Comparison of ENCODE assay signal across 22 mouse cellular contexts in genomic region chr11:89077601-89078000, GRCm38 (mm10). TPM values are rescaled to one million over a fixed set of nuclear protein-coding genes. Genes with fewer than 3 reads are reported as not detected.
DNase-seq lines count a peak whose midpoint lies in the region; ATAC-seq and TF ChIP-seq lines count a peak whose summit lies in the region.
"Had no signal": no experiment of that assay in that cellular context is flagged by ENCODE, and none has a peak within 500 bp of the region (broad histone marks: within the 10 kb centered on the region; RNA-seq: fewer than 3 reads in every experiment).

No protein-coding gene starts in this region.

- in situ Hi-C loops in CH12.LX (cut with MboI; ENCODE audit: low pct_ligation_motif_present, low pct_unique_long_range_greater_than_20kb, low sequenced_read_pairs): no loop called here

- no peak for ATAC-seq in heart, postnatal 0 days (ENCODE audit: insufficient read depth, low read depth)
- no peak for ATAC-seq in granulocyte monocyte progenitor cell, adult 5-6 weeks (replicated peaks; ENCODE audit: poor library complexity, severe bottlenecking)
- ATAC-seq: CD4-positive, CD25-positive, alpha-beta regulatory T cell, adult 4 months; midbrain, embryonic 15.5 days had no signal

- TF ChIP-seq EP300 in heart, postnatal 0 days (IDR thresholded peaks at IDR 0.05; ENCODE audit: low read depth): no peak
- peak; percentile 67; the same call in 1 of the 2 replicates for TF ChIP-seq EP300 in CH12.LX (IDR thresholded peaks at IDR 0.05; ENCODE audit: low read length)

- no peak overlapping the region for H3K9ac ChIP-seq in heart, postnatal 0 days (replicated peaks; ENCODE audit: low read depth, low read length)
- no peak overlapping the region for H3K9ac ChIP-seq in CH12.LX (ENCODE audit: insufficient read depth, low read depth)
- H3K9ac ChIP-seq: hindbrain, embryonic 14.5 days; liver, embryonic 15.5 days; midbrain, embryonic 15.5 days had no signal

- H3K4me3 ChIP-seq in heart, postnatal 0 days (ENCODE audit: low read depth, low read length): no peak overlapping the region
- H3K4me3 ChIP-seq in CH12.LX (replicated peaks in 1 of 3; ENCODE audit: low read depth in 2 of 3, low read length in 2 of 3, poor library complexity in 1 of 3): no peak overlapping the region
- H3K4me3 ChIP-seq in small intestine, adult 2 months (ENCODE audit: low read depth, low read length): no peak overlapping the region
- H3K4me3 ChIP-seq: layer of hippocampus, adult 2 months; liver, embryonic 15.5 days; midbrain, embryonic 15.5 days; myocyte had no signal

- dilution Hi-C loops in CH12.LX (cut with MboI; ENCODE audit: extremely low pct_ligation_motif_present, extremely low pct_unique_long_range_greater_than_20kb, low sequenced_read_pairs): no loop called here

- peak overlapping the region; percentile 36; the same call in 1 of the 2 replicates for H3K27ac ChIP-seq in heart, postnatal 0 days (ENCODE audit: low read depth)
- H3K27ac ChIP-seq in CH12.LX (ENCODE audit: insufficient read depth, low read depth): peak overlapping the region; percentile 32
- H3K27ac ChIP-seq in small intestine, adult 2 months (ENCODE audit: insufficient read depth, low read depth, low read length): 0 out of 2 replicates have a peak overlapping the region, but pooled peaks have one; percentile 19
- H3K27ac ChIP-seq: hindbrain, embryonic 14.5 days; layer of hippocampus, adult 2 months; liver, embryonic 15.5 days; midbrain, embryonic 15.5 days; stomach, postnatal 0 days had no signal

- no peaks in the 10 kb centered on the region for H3K9me3 ChIP-seq in heart, postnatal 0 days (replicated peaks; ENCODE audit: control insufficient read depth, low read length)
- H3K9me3 ChIP-seq in CH12.LX (replicated peaks; ENCODE audit: low read length): peaks cover 9% of the 10 kb centered on the region
- H3K9me3 ChIP-seq: G1E; liver, embryonic 15.5 days; midbrain, embryonic 15.5 days had no signal

- no peak for TF ChIP-seq CTCF in heart, postnatal 0 days (IDR thresholded peaks at IDR 0.05; ENCODE audit: low read depth)
- TF ChIP-seq CTCF in CH12.LX (conservative IDR thresholded peaks at IDR 0.05 in 1 of 2, IDR thresholded peaks at IDR 0.05 in 1 of 2; ENCODE audit: low read depth in 2 of 2, low read length in 2 of 2): no peak
- TF ChIP-seq CTCF in small intestine, adult 2 months (IDR thresholded peaks at IDR 0.05; ENCODE audit: extremely low read depth, insufficient read length, insufficient replicate concordance, low read depth, low read length): no peak

- no peak for DNase-seq in heart, postnatal 0 days (ENCODE audit: low spot score)
- DNase-seq in heart, adult 9 months (ENCODE audit: low spot score in 2 of 2): no peak
- DNase-seq in CH12.LX (ENCODE audit: extremely low read depth): peak; percentile 78
- peak; percentile 82 to 93 for DNase-seq in thymus, postnatal 36 days
- no peak for DNase-seq in layer of hippocampus, postnatal 36 days
- DNase-seq: gastrocnemius, postnatal 14 days; kidney, adult 8-10 months; kidney, postnatal 14 days had no signal

- no peak overlapping the region for H3K4me2 ChIP-seq in heart, postnatal 0 days (ENCODE audit: low read depth, low read length)
- H3K4me2 ChIP-seq in CH12.LX (ENCODE audit: insufficient read depth, low read depth, poor library complexity, severe bottlenecking): no peak overlapping the region
- H3K4me2 ChIP-seq: hindbrain, embryonic 14.5 days; liver, embryonic 15.5 days; midbrain, embryonic 15.5 days had no signal

- TF ChIP-seq RAD21 in CH12.LX (IDR thresholded peaks at IDR 0.05; ENCODE audit: low read depth, low read length): no peak

- no peaks in the 10 kb centered on the region for H3K79me2 ChIP-seq in CH12.LX (replicated peaks; ENCODE audit: control insufficient read depth, extremely low read depth, insufficient read depth, poor library complexity, severe bottlenecking)

- no peaks in the 10 kb centered on the region for H3K27me3 ChIP-seq in heart, postnatal 0 days (ENCODE audit: control insufficient read depth, insufficient read depth, low read length)
- H3K27me3 ChIP-seq in CH12.LX (replicated peaks): no peaks in the 10 kb centered on the region
- H3K27me3 ChIP-seq in small intestine, adult 2 months (ENCODE audit: control insufficient read depth, insufficient read depth, low read length): no peaks in the 10 kb centered on the region
- H3K27me3 ChIP-seq: liver, embryonic 15.5 days; midbrain, embryonic 15.5 days had no signal

- WGBS in heart, postnatal 0 days: 81% methylated on average over 8 of the region's 8 CpGs
- 70% methylated on average over 8 of the region's 8 CpGs for WGBS in small intestine, adult 2 months

- TF ChIP-seq POLR2A in CH12.LX (IDR thresholded peaks at IDR 0.05; ENCODE audit: low read depth, low read length): no peak
- no peak for TF ChIP-seq POLR2A in small intestine, adult 2 months (IDR thresholded peaks at IDR 0.05; ENCODE audit: low read depth, low read length)

- no peaks in the 10 kb centered on the region for H3K4me1 ChIP-seq in heart, postnatal 0 days (ENCODE audit: control insufficient read depth, insufficient read depth)
- H3K4me1 ChIP-seq in CH12.LX (ENCODE audit: control insufficient read depth in 1 of 2, insufficient read depth in 2 of 2): peaks cover 23 to 56% of the 10 kb centered on the region in 2 experiments
- H3K4me1 ChIP-seq in small intestine, adult 2 months (ENCODE audit: control insufficient read depth, insufficient read depth, insufficient read length, low read length): no peaks in the 10 kb centered on the region
- H3K4me1 ChIP-seq: liver, embryonic 15.5 days; midbrain, embryonic 15.5 days had no signal

- no peaks in the 10 kb centered on the region for H3K36me3 ChIP-seq in heart, postnatal 0 days (replicated peaks; ENCODE audit: control insufficient read depth, insufficient read depth, low read length)
- no peaks in the 10 kb centered on the region for H3K36me3 ChIP-seq in CH12.LX (replicated peaks in 1 of 2; ENCODE audit: control insufficient read depth in 1 of 2, insufficient read depth in 1 of 2, low read length in 1 of 2)
- no peaks in the 10 kb centered on the region for H3K36me3 ChIP-seq in small intestine, adult 2 months (ENCODE audit: control insufficient read depth, insufficient read depth, low read length)
- H3K36me3 ChIP-seq: G1E; liver, embryonic 15.5 days; midbrain, embryonic 15.5 days had no signal

TF ChIP-seq in CH12.LX, 34 proteins besides CTCF, POLR2A, EP300 and RAD21:
- no peak; the same call in 1 of the 2 replicates for TF ChIP-seq ETS1 (conservative IDR thresholded peaks at IDR 0.05; ENCODE audit: low read depth, low read length)
- no peak for TF ChIP-seq KAT2A (IDR thresholded peaks at IDR 0.05; ENCODE audit: insufficient replicate concordance, low read length)
- 0 out of 2 replicates have a peak, but pooled peaks have one; percentile 2 for TF ChIP-seq CHD1 (IDR thresholded peaks at IDR 0.05; ENCODE audit: low read depth, low read length)
- TF ChIP-seq TBP (conservative IDR thresholded peaks at IDR 0.05; ENCODE audit: low read depth, low read length): no peak
- peak; percentile 82 for TF ChIP-seq TCF12 (IDR thresholded peaks at IDR 0.05; ENCODE audit: low read depth, low read length)
- no peak for TF ChIP-seq RCOR1 (conservative IDR thresholded peaks at IDR 0.05; ENCODE audit: low read depth, low read length)
- TF ChIP-seq IRF4 (IDR thresholded peaks at IDR 0.05; ENCODE audit: low read depth, low read length): 0 out of 2 replicates have a peak, but pooled peaks have one; percentile 5
- no peak for TF ChIP-seq SMC3 (IDR thresholded peaks at IDR 0.05; ENCODE audit: low read depth, low read length)
- no peak for TF ChIP-seq NRF1 (IDR thresholded peaks at IDR 0.05; ENCODE audit: low read depth, low read length)
- no peak for TF ChIP-seq JUND (conservative IDR thresholded peaks at IDR 0.05; ENCODE audit: low read depth, low read length)

RNA-seq across cellular contexts. Expression of gene Gm525, which starts 4.0 kb away (rescaled TPM):
- not detected in 2 replicates for total RNA-seq in heart, postnatal 0 days (2014; rRNA removed; ENCODE audit: low replicate concordance)
- not detected in 2 replicates for polyA plus RNA-seq in heart, postnatal 0 days (2015; fragmentation: Nextera tagmentation; extraction: Ambion mirVana)
- total RNA-seq in CH12.LX (2012; rRNA removed) (0.34 and 0.46 TPM in 2 replicates), CH12.LX (2014; rRNA removed) (not detected in 2 replicates)
- polyA plus RNA-seq in CH12.LX (2012; ENCODE audit: insufficient read length, low read depth): 0.83 TPM in 1 of 2 replicates, not detected in the other
- not detected in 2 replicates for polyA plus RNA-seq in small intestine, adult 2 months (2012; rRNA removed)
- total RNA-seq in layer of hippocampus, postnatal 36 days (2021): not detected
- not detected in 2 replicates for total RNA-seq in granulocyte monocyte progenitor cell, adult 5-6 weeks (2014; fragmentation: Nextera tagmentation)
- total RNA-seq in granulocyte monocyte progenitor cell, adult 5-6 weeks (2017): not detected in 2 replicates
- total RNA-seq: G1E; gastrocnemius, postnatal 14 days; heart, postnatal 25 days; layer of hippocampus, adult 2 months; left cerebral cortex, postnatal 25 days; megakaryocyte-erythroid progenitor cell, adult 5-6 weeks had no signal
- polyA plus RNA-seq: CD4-positive, CD25-positive, alpha-beta regulatory T cell, adult 4 months; G1E; hindbrain, embryonic 14.5 days; liver, embryonic 15.5 days; midbrain, embryonic 15.5 days; myocyte; neural tube, embryonic 14.5 days had no signal

RNA-seq across cellular contexts. Expression of gene Dgke, which starts 11.0 kb away (rescaled TPM):
- total RNA-seq in heart, postnatal 0 days (2014; rRNA removed; ENCODE audit: low replicate concordance): 12.6 and 15.7 TPM in 2 replicates
- 4.7 and 5.3 TPM in 2 replicates for polyA plus RNA-seq in heart, postnatal 0 days (2015; fragmentation: Nextera tagmentation; extraction: Ambion mirVana)
- total RNA-seq in CH12.LX (2012; rRNA removed) (4.8 and 5.8 TPM in 2 replicates), CH12.LX (2014; rRNA removed) (13.4 and 14.3 TPM in 2 replicates)
- 15.0 and 17.0 TPM in 2 replicates for polyA plus RNA-seq in CH12.LX (2012; ENCODE audit: insufficient read length, low read depth)
- polyA plus RNA-seq in small intestine, adult 2 months (2012; rRNA removed): 2.1 and 3.2 TPM in 2 replicates
- total RNA-seq in layer of hippocampus, postnatal 36 days (2021): 10 to 100 TPM; 44.1 to 44.9 TPM
- total RNA-seq in granulocyte monocyte progenitor cell, adult 5-6 weeks (2014; fragmentation: Nextera tagmentation): 4.9 and 6.8 TPM in 2 replicates
- total RNA-seq in granulocyte monocyte progenitor cell, adult 5-6 weeks (2017): 5.0 and 7.3 TPM in 2 replicates

Comparison
In these comparisons a context has a peak if more than half of its experiments do, and no peak if none do; other contexts are left out.
1. DNase-seq: peak in CH12.LX (single experiment) and thymus, postnatal 36 days (2 of 2); none in heart, postnatal 0 days (single experiment), heart, adult 9 months (0 of 2) and layer of hippocampus, postnatal 36 days (0 of 2).
2. Peak in every context shown above with its lines, with median percentiles within 50 percentile points of each other: H3K27ac ChIP-seq.